ENCODE assay signal across 13 mouse cellular contexts in the genomic region with DNA sequence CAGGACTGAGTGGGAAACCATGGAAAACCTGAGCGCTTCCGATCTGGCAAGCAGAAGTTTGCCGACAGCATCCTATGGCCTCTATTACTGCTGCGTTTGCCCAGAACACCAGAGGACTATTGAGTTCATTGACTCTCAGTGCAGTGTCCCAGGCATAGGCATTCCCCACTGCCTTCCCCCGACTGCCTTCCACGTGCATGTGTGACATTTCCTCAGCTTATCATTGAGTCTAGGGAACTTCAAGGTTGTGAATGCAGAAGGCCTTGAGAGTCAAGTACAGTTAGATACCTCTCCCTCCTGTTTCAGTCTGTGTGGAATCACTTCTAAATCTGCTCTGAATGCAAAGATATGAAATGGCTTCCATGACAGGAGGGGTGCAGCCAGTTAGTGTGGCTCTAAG.
"Had no signal": no experiment of that assay in that cellular context is flagged by ENCODE, and none has a peak within 500 bp of the region (broad histone marks: within the 10 kb centered on the region; RNA-seq: fewer than 3 reads in every experiment).

No protein-coding gene starts in this region.

- DNase-seq: gastrocnemius, postnatal 14 days; gastrocnemius, postnatal 36 days; heart, adult 18-20 months; heart, postnatal 10 days; heart, postnatal 36 days; kidney, adult 11 months; kidney, adult 2 months; kidney, adult 9 months; kidney, postnatal 14 days; kidney, postnatal 36 days; layer of hippocampus, adult 9-11 months; layer of hippocampus, postnatal 36 days; left cerebral cortex, postnatal 4 days had no signal
